Mouse (Mus musculus): ENCODE results near the gene Insl3. TPM values are rescaled to one million over a fixed set of nuclear protein-coding genes. Genes with fewer than 3 reads are reported as not detected.
"Not testable (repeated sequence)": the region's sequence is repeated elsewhere in the genome, so short reads cannot be mapped to it uniquely, and the experiment has no call there.

The Insl3 gene
- total RNA-seq, 2 experiments from 2014 or later, result 4.8 to 6.4 TPM

- peak; percentile 45 for ATAC-seq (replicated peaks; ENCODE audit: low FRiP score, low TSS enrichment, poor library complexity, severe bottlenecking)
Measured at GRCm38 (mm10) chr8:71676020-71676741, 12.8 kb upstream of the Insl3 start, which contains the start of gene Jak3. TSS of gene Jak3 (plus strand) at chr8:71676296.

GRCm38 (mm10) chr8:71676803-71677202 is 12.2 kb upstream of the Insl3 start:
- ATAC-seq (replicated peaks; ENCODE audit: low FRiP score, low TSS enrichment, poor library complexity, severe bottlenecking), result no peak

GRCm38 (mm10) chr8:71677555-71677954 is 11.5 kb upstream of the Insl3 start:
- no peak for ATAC-seq (replicated peaks; ENCODE audit: low FRiP score, low TSS enrichment, poor library complexity, severe bottlenecking)

- no peak for ATAC-seq (replicated peaks; ENCODE audit: low FRiP score, low TSS enrichment, poor library complexity, severe bottlenecking)
Measured at GRCm38 (mm10) chr8:71678216-71678615, 10.8 kb upstream of the Insl3 start.

GRCm38 (mm10) chr8:71679116-71679515 is 9.9 kb upstream of the Insl3 start:
- ATAC-seq (replicated peaks; ENCODE audit: low FRiP score, low TSS enrichment, poor library complexity, severe bottlenecking), result no peak

- ATAC-seq (replicated peaks; ENCODE audit: low FRiP score, low TSS enrichment, poor library complexity, severe bottlenecking), result no peak
Measured at GRCm38 (mm10) chr8:71679550-71680168, 9.4 kb upstream of the Insl3 start.

GRCm38 (mm10) chr8:71680471-71680870 is 8.5 kb upstream of the Insl3 start:
- no peak for ATAC-seq (replicated peaks; ENCODE audit: low FRiP score, low TSS enrichment, poor library complexity, severe bottlenecking)

GRCm38 (mm10) chr8:71681369-71681915 is 7.6 kb upstream of the Insl3 start:
- no peak for ATAC-seq (replicated peaks; ENCODE audit: low FRiP score, low TSS enrichment, poor library complexity, severe bottlenecking)

- no peak for ATAC-seq (replicated peaks; ENCODE audit: low FRiP score, low TSS enrichment, poor library complexity, severe bottlenecking)
Measured at GRCm38 (mm10) chr8:71682832-71683231, 6.2 kb upstream of the Insl3 start.

GRCm38 (mm10) chr8:71684701-71685100 is 4.3 kb upstream of the Insl3 start:
- ATAC-seq (replicated peaks; ENCODE audit: low FRiP score, low TSS enrichment, poor library complexity, severe bottlenecking), result no peak

GRCm38 (mm10) chr8:71685573-71685972 is 3.4 kb upstream of the Insl3 start:
- ATAC-seq (replicated peaks; ENCODE audit: low FRiP score, low TSS enrichment, poor library complexity, severe bottlenecking), result no peak

- ATAC-seq (replicated peaks; ENCODE audit: low FRiP score, low TSS enrichment, poor library complexity, severe bottlenecking), result no peak
Measured at GRCm38 (mm10) chr8:71686143-71686734, 2.8 kb upstream of the Insl3 start.

- no peak for ATAC-seq (replicated peaks; ENCODE audit: low FRiP score, low TSS enrichment, poor library complexity, severe bottlenecking)
Measured at GRCm38 (mm10) chr8:71687616-71688015, 1.4 kb upstream of the Insl3 start.

- peak; percentile 45; the same call in 1 of the 2 replicates for ATAC-seq (replicated peaks; ENCODE audit: low FRiP score, low TSS enrichment, poor library complexity, severe bottlenecking)
Measured at GRCm38 (mm10) chr8:71692509-71692908, 3.5 kb downstream of the Insl3 start.

- ATAC-seq (replicated peaks; ENCODE audit: low FRiP score, low TSS enrichment, poor library complexity, severe bottlenecking), result 0 out of 2 replicates have a peak, but pooled peaks have one; percentile 13
Measured at GRCm38 (mm10) chr8:71693166-71694041, 4.4 kb downstream of the Insl3 start.

GRCm38 (mm10) chr8:71695456-71695855 is 6.4 kb downstream of the Insl3 start:
- not testable (repeated sequence) for ATAC-seq (replicated peaks; ENCODE audit: low FRiP score, low TSS enrichment, poor library complexity, severe bottlenecking)

GRCm38 (mm10) chr8:71700493-71701269 is 11.7 kb downstream of the Insl3 start:
- ATAC-seq (replicated peaks; ENCODE audit: low FRiP score, low TSS enrichment, poor library complexity, severe bottlenecking), result no peak

GRCm38 (mm10) chr8:71701414-71702086 is 12.5 kb downstream of the Insl3 start, which contains the start of gene B3gnt3:
TSS of gene B3gnt3 (minus strand) at chr8:71701789.
- ATAC-seq (replicated peaks; ENCODE audit: low FRiP score, low TSS enrichment, poor library complexity, severe bottlenecking), result no peak
